12 mouse cellular contexts compared by ENCODE assay signal in genomic region chrX:147429753-147430152, GRCm38 (mm10). TPM values are rescaled to one million over a fixed set of nuclear protein-coding genes. Genes with fewer than 3 reads are reported as not detected.
DNase-seq lines count a peak whose midpoint lies in the region; ATAC-seq lines count a peak whose summit lies in the region.
"Had no signal": no experiment of that assay in that cellular context is flagged by ENCODE, and none has a peak within 500 bp of the region (broad histone marks: within the 10 kb centered on the region; RNA-seq: fewer than 3 reads in every experiment).

No protein-coding gene starts in this region.

- H3K27me3 ChIP-seq in midbrain, embryonic 14.5 days (ENCODE audit: control insufficient read depth, insufficient read depth, low read length) = no peaks in the 10 kb centered on the region
- no peaks in the 10 kb centered on the region for H3K27me3 ChIP-seq in midbrain, embryonic 13.5 days
- H3K27me3 ChIP-seq: CH12.LX; hindbrain, embryonic 13.5 days; liver, embryonic 15.5 days had no signal

- H3K4me1 ChIP-seq in midbrain, embryonic 14.5 days (ENCODE audit: control insufficient read depth, insufficient read depth, low read length) = no peaks in the 10 kb centered on the region
- no peaks in the 10 kb centered on the region for H3K4me1 ChIP-seq in midbrain, embryonic 13.5 days (replicated peaks)
- H3K4me1 ChIP-seq: hindbrain, embryonic 13.5 days; liver, embryonic 15.5 days had no signal

- H3K36me3 ChIP-seq in midbrain, embryonic 14.5 days (ENCODE audit: control insufficient read depth, insufficient read depth, low read length) = no peaks in the 10 kb centered on the region
- no peaks in the 10 kb centered on the region for H3K36me3 ChIP-seq in midbrain, embryonic 13.5 days
- H3K36me3 ChIP-seq: hindbrain, embryonic 13.5 days; liver, embryonic 15.5 days had no signal

- H3K9me3 ChIP-seq in midbrain, embryonic 14.5 days (ENCODE audit: control insufficient read depth, low read length) = no peaks in the 10 kb centered on the region
- H3K9me3 ChIP-seq in midbrain, embryonic 13.5 days = no peaks in the 10 kb centered on the region
- H3K9me3 ChIP-seq: hindbrain, embryonic 13.5 days; liver, embryonic 15.5 days had no signal

- intact Hi-C loops in heart, postnatal 10 days (cut with DNase I) = no loop called here

- H3K27ac ChIP-seq in midbrain, embryonic 14.5 days (replicated peaks; ENCODE audit: low read depth, low read length) = no peak overlapping the region
- no peak overlapping the region for H3K27ac ChIP-seq in midbrain, embryonic 13.5 days
- H3K27ac ChIP-seq: hindbrain, embryonic 13.5 days; liver, embryonic 15.5 days had no signal

- WGBS in midbrain, embryonic 14.5 days = 52% methylated on average over 1 of the region's 1 CpGs
- 80% methylated on average over 1 of the region's 1 CpGs for WGBS in midbrain, embryonic 13.5 days

- no peak overlapping the region for H3K4me2 ChIP-seq in midbrain, embryonic 14.5 days (ENCODE audit: low read length)
- no peak overlapping the region for H3K4me2 ChIP-seq in midbrain, embryonic 13.5 days (replicated peaks)
- H3K4me2 ChIP-seq: hindbrain, embryonic 13.5 days; liver, embryonic 15.5 days had no signal

- peak; percentile 2 for DNase-seq in gastrocnemius, postnatal 10 days
- DNase-seq in gastrocnemius, postnatal 25 days = no peak
- DNase-seq in midbrain, embryonic 14.5 days = peak; percentile 1
- DNase-seq in heart, postnatal 10 days = peak; percentile 38 to 42
- DNase-seq in lung, postnatal 36 days = peak; percentile 65
- no peak for DNase-seq in spleen, postnatal 4 days (ENCODE audit: low spot score in 2 of 2)
- DNase-seq: layer of hippocampus, postnatal 36 days had no signal

- no peak overlapping the region for H3K9ac ChIP-seq in midbrain, embryonic 14.5 days (replicated peaks; ENCODE audit: low read length)
- no peak overlapping the region for H3K9ac ChIP-seq in midbrain, embryonic 13.5 days (replicated peaks)
- H3K9ac ChIP-seq: hindbrain, embryonic 13.5 days; liver, embryonic 15.5 days had no signal

- H3K4me3 ChIP-seq in midbrain, embryonic 14.5 days (replicated peaks; ENCODE audit: low read depth, low read length) = no peak overlapping the region
- no peak overlapping the region for H3K4me3 ChIP-seq in midbrain, embryonic 13.5 days (replicated peaks)
- H3K4me3 ChIP-seq: hindbrain, embryonic 13.5 days; liver, embryonic 15.5 days had no signal

- ATAC-seq in midbrain, embryonic 14.5 days (ENCODE audit: low FRiP score, low TSS enrichment) = no peak
- no peak for ATAC-seq in midbrain, embryonic 13.5 days
- ATAC-seq in megakaryocyte, adult 5-6 weeks (ENCODE audit: poor library complexity, severe bottlenecking) = no peak

RNA-seq across cellular contexts. Expression of gene Il13ra2, which starts 0.8 kb away (rescaled TPM):
- under 1 TPM in 1 of 2 experiments, not detected in 1; 0.23 TPM for total RNA-seq in gastrocnemius, postnatal 10 days (2021)
- total RNA-seq in gastrocnemius, postnatal 25 days (2021) = not detected
- polyA plus RNA-seq in midbrain, embryonic 14.5 days (2014; fragmentation: Nextera tagmentation; extraction: Ambion mirVana) = not detected in 2 replicates
- not detected in 2 replicates for polyA plus RNA-seq in midbrain, embryonic 13.5 days (2015; fragmentation: Nextera tagmentation; extraction: Ambion mirVana)
- total RNA-seq in heart, postnatal 10 days (2021) = under 1 TPM; 0.29 to 0.35 TPM
- not detected in 2 replicates for total RNA-seq in megakaryocyte, adult 5-6 weeks (2015)
- total RNA-seq in megakaryocyte, adult 5-6 weeks (2017) = not detected in 2 replicates
- total RNA-seq: CH12.LX had no signal
- polyA plus RNA-seq: liver, embryonic 15.5 days had no signal

RNA-seq across cellular contexts. Expression of gene Vmn1r239-ps, which starts 23.8 kb away (rescaled TPM):
- not detected for total RNA-seq in gastrocnemius, postnatal 10 days (2021)
- not detected for total RNA-seq in gastrocnemius, postnatal 25 days (2021)
- not detected in 2 replicates for polyA plus RNA-seq in midbrain, embryonic 14.5 days (2014; fragmentation: Nextera tagmentation; extraction: Ambion mirVana)
- polyA plus RNA-seq in midbrain, embryonic 13.5 days (2015; fragmentation: Nextera tagmentation; extraction: Ambion mirVana) = not detected in 2 replicates
- total RNA-seq in heart, postnatal 10 days (2021) = not detected
- total RNA-seq in megakaryocyte, adult 5-6 weeks (2015) = not detected in 2 replicates
- total RNA-seq in megakaryocyte, adult 5-6 weeks (2017) = not detected in 2 replicates
- total RNA-seq: CH12.LX; layer of hippocampus, postnatal 36 days had no signal
- polyA plus RNA-seq: hindbrain, embryonic 13.5 days; liver, embryonic 15.5 days had no signal

Comparison
In these comparisons a context has a peak if more than half of its experiments do, and no peak if none do; other contexts are left out.
1. DNase-seq: peak in gastrocnemius, postnatal 10 days (single experiment), midbrain, embryonic 14.5 days (single experiment), heart, postnatal 10 days (2 of 2) and lung, postnatal 36 days (single experiment); none in gastrocnemius, postnatal 25 days (single experiment) and spleen, postnatal 4 days (0 of 2).